Mouse (Mus musculus) liver, embryonic 15.5 days (tissue): ENCODE measurements at regions not wholly inside any gene's neighbourhood (a gene's known extent, or its start where the extent isn't known, plus 50 kb on each side); places are given as distances from the start of the nearest gene placed in this dataset.

ENCODE experiments used
- ATAC-seq: fragments of 200-750 bp; cut with Nextera tagmentation; 2 replicates; pipeline ENCODE4 v1.8.0; 2017; ENCODE audit warnings: moderate number of reproducible peaks, mild to moderate bottlenecking, moderate library complexity; ENCODE audit not compliant: insufficient read depth
- H3K27ac ChIP-seq: fragments of 300-500 bp; sonication (generic); replicated peaks from 2 replicates; pipeline ENCODE4 v1.5.1; 2015; ENCODE audit warnings: mild to moderate bottlenecking, inconsistent platforms
- H3K27me3 ChIP-seq: fragments of 300-500 bp; sonication (generic); 2 replicates; pipeline ENCODE4 v1.6.1; 2015; ENCODE audit warnings: mild to moderate bottlenecking, inconsistent platforms
- H3K36me3 ChIP-seq: fragments of 300-500 bp; sonication (generic); replicated peaks from 2 replicates; pipeline ENCODE4 v1.6.1; 2015; ENCODE audit warnings: moderate library complexity, mild to moderate bottlenecking, inconsistent platforms
- H3K4me1 ChIP-seq: fragments of 300-500 bp; sonication (generic); replicated peaks from 2 replicates; pipeline ENCODE4 v1.6.1; 2015; ENCODE audit warnings: inconsistent platforms
- H3K4me2 ChIP-seq: fragments of 300-500 bp; sonication (generic); 2 replicates; pipeline ENCODE4 v1.6.1; 2015; ENCODE audit warnings: moderate library complexity, mild to moderate bottlenecking, inconsistent platforms
- H3K4me3 ChIP-seq: fragments of 300-500 bp; sonication (generic); replicated peaks from 2 replicates; pipeline ENCODE4 v1.5.1; 2015; ENCODE audit warnings: mild to moderate bottlenecking, inconsistent platforms
- H3K9ac ChIP-seq: fragments of 300-500 bp; sonication (generic); 2 replicates; pipeline ENCODE4 v1.6.1; 2015; ENCODE audit warnings: moderate library complexity, mild to moderate bottlenecking, inconsistent platforms
- H3K9me3 ChIP-seq: fragments of 300-500 bp; sonication (generic); replicated peaks from 2 replicates; pipeline ENCODE4 v1.6.1; 2016; ENCODE audit warnings: inconsistent platforms
- WGBS: fragments of 180-500 bp; shearing (Covaris S2); methylation state at CpG from one replicate; pipeline ENCODE4 v1.1.7; 2015; ENCODE audit warnings: mixed read lengths; ENCODE audit not compliant: insufficient replicate concordance; 5-methylcytosine and 5-hydroxymethylcytosine counted together

- no peak overlapping the region for H3K4me3 ChIP-seq
- no peaks in the 10 kb centered on the region for H3K9me3 ChIP-seq
- WGBS, result 53% methylated on average over 4 of the region's 4 CpGs
- H3K4me1 ChIP-seq, result peaks cover 3% of the 10 kb centered on the region; the same call in 1 of the 2 replicates
- H3K4me2 ChIP-seq, result no peak overlapping the region
- no peak overlapping the region for H3K9ac ChIP-seq
- no peak overlapping the region for H3K27ac ChIP-seq
- ATAC-seq, result no peak
- H3K36me3 ChIP-seq, result no peaks in the 10 kb centered on the region
- H3K27me3 ChIP-seq, result no peaks in the 10 kb centered on the region
Observed at GRCm38 (mm10) chr14:105431584-105431983, 173.2 kb downstream of the Ndfip2 start.

DNA sequence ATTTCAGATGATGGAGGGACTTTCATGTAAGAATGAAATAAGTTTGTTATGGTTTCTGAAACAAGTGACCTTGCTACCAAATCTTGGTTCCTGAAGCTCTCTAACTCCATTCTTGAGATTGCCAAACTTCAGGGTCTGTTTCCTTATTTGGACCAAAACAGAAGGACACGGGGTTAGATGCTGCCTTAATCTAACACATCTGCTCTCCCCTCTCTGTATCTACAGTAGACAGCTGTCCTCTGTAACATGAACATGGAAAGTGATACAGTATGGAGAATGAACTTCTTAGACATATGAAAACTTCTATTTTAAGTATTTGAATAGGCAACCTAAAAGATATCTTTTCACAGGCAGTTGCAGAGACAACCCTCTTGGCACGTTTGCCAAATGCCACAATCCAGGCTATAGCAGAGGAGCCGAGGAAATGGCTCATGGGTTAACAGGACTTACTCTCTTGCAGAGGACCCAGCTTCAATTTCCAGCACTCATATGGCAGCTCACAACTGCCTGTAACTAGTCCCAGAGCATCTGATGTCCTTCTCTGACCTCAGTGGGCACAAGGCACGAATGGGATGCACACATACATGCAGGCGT, 171.4 kb downstream of the Ndfip2 start:
- WGBS, result 33% methylated on average over 5 of the region's 5 CpGs
- ATAC-seq, result no peak
- H3K4me2 ChIP-seq, result no peak overlapping the region
- H3K36me3 ChIP-seq, result no peaks in the 10 kb centered on the region
- no peak overlapping the region for H3K4me3 ChIP-seq
- no peak overlapping the region for H3K27ac ChIP-seq
- peaks cover 3% of the 10 kb centered on the region; the same call in 1 of the 2 replicates for H3K4me1 ChIP-seq
- no peaks in the 10 kb centered on the region for H3K27me3 ChIP-seq
- H3K9ac ChIP-seq, result no peak overlapping the region
- no peaks in the 10 kb centered on the region for H3K9me3 ChIP-seq

- peaks cover 1% of the 10 kb centered on the region; the same call in 1 of the 2 replicates for H3K4me1 ChIP-seq
- no peaks in the 10 kb centered on the region for H3K9me3 ChIP-seq
- H3K36me3 ChIP-seq, result no peaks in the 10 kb centered on the region
- peak overlapping the region; percentile 38 for H3K4me2 ChIP-seq
- no peak overlapping the region for H3K4me3 ChIP-seq
- no peaks in the 10 kb centered on the region for H3K27me3 ChIP-seq
- no peak overlapping the region for H3K27ac ChIP-seq
- no peak for ATAC-seq
- H3K9ac ChIP-seq, result no peak overlapping the region
- 31% methylated on average over 17 of the region's 17 CpGs for WGBS
Observed at GRCm38 (mm10) chr14:105427474-105427901, 169.1 kb downstream of the Ndfip2 start.

DNA sequence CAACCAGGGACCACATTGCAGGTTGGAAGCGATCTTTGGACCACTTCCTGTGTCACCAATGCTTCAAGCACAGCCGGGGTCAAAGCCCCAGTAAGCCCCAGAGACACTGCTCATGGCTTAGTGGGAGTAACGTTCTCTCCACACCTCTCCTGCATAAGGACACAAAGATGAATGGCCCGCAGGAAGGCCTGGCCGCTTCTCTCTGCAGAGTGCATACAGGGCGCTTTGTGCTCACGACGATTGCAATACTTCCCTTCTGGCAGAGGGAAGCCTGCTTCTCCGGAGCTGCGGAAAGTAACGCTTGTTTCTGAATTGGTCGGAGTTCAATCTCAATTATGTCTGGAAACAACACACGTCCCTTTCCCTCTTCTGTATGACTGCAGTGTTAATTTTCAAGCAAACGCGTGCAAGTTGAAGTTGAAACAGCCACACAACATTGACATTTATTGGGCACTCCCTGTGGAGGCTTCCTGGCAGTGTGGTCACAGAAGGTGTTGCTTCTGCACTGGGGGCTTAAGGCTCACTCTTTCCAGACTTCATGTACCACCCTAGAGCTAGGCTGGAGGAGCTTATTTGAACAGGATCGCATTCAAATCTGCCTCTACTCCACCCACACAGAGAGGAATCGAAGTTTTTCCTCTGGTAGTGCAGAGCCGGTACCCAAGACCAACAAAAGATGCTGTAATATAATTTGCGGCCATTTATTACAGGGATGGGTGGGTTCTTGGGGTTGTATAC, 168.4 kb downstream of the Ndfip2 start:
- Histone ChIP-seq H3K9me3 (no peaks in the 10 kb centered on the region), H3K27me3 (no peaks in the 10 kb centered on the region), H3K4me2 (no peak overlapping the region), H3K9ac (no peak overlapping the region), H3K4me3 (no peak overlapping the region), H3K27ac (no peak overlapping the region), H3K36me3 (no peaks in the 10 kb centered on the region), H3K4me1 (no peaks in the 10 kb centered on the region)
- WGBS, result 53% methylated on average over 19 of the region's 19 CpGs
- no peak for ATAC-seq

GRCm38 (mm10) chr14:105417967-105418366, 159.6 kb downstream of the Ndfip2 start:
- no peaks in the 10 kb centered on the region for H3K4me1 ChIP-seq
- no peak overlapping the region for H3K4me2 ChIP-seq
- no peak overlapping the region for H3K9ac ChIP-seq
- H3K27me3 ChIP-seq, result no peaks in the 10 kb centered on the region
- 54% methylated on average over 4 of the region's 4 CpGs for WGBS
- H3K4me3 ChIP-seq, result no peak overlapping the region
- no peak for ATAC-seq
- no peaks in the 10 kb centered on the region for H3K9me3 ChIP-seq
- H3K36me3 ChIP-seq, result no peaks in the 10 kb centered on the region
- no peak overlapping the region for H3K27ac ChIP-seq

GRCm38 (mm10) chr14:105417458-105417960, 159.1 kb downstream of the Ndfip2 start:
- no peak overlapping the region for H3K9ac ChIP-seq
- H3K36me3 ChIP-seq, result no peaks in the 10 kb centered on the region
- H3K4me1 ChIP-seq, result no peaks in the 10 kb centered on the region
- no peaks in the 10 kb centered on the region for H3K27me3 ChIP-seq
- H3K9me3 ChIP-seq, result no peaks in the 10 kb centered on the region
- H3K4me2 ChIP-seq, result no peak overlapping the region
- no peak overlapping the region for H3K4me3 ChIP-seq
- no peak overlapping the region for H3K27ac ChIP-seq
- ATAC-seq, result no peak
- WGBS, result 75% methylated on average over 8 of the region's 8 CpGs

DNA sequence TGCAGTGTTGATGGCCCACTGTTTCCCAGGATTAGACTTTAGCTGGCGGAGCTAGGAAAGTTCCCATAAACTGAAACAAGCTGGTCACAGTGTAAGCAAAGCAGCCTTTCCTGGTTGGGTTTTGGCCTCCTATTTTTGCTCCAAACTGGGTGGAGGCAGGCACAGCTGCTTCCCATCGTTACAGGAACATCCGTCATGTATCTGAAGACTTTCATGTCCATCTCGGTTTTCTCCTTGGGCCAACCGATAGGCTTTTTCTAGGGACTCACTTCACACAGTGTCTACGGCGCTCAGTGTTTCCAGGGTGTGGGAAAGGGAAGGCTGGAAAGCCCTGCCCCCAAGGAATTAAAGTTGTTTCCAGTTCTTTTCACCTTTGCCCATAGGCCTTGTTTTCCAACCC, 158.6 kb downstream of the Ndfip2 start:
- Histone ChIP-seq H3K27me3 (no peaks in the 10 kb centered on the region), H3K4me1 (no peaks in the 10 kb centered on the region), H3K27ac (no peak overlapping the region), H3K9me3 (no peaks in the 10 kb centered on the region), H3K4me3 (no peak overlapping the region), H3K36me3 (no peaks in the 10 kb centered on the region), H3K9ac (no peak overlapping the region), H3K4me2 (no peak overlapping the region)
- ATAC-seq, result no peak
- 68% methylated on average over 7 of the region's 7 CpGs for WGBS

DNA sequence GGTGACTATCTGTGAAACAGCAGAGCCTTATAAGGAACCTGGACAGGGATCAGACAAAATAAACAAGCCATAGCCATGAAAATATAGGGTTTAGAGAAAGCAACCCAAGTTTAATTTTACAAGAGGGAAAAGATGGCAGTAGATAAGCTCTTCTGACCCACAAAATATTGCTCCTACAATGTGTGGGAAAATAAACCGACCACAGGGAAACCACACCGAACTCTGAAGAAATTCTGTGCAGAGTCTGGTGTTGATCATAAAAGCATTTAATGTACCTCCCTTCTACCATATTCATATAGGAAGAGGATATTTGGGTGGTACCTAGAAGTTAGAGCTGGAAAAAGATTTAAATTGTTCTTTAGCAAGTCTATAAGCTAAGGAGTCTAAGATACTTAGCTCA, 146.3 kb downstream of the Ndfip2 start:
- H3K36me3 ChIP-seq, result no peaks in the 10 kb centered on the region
- no peak overlapping the region for H3K4me3 ChIP-seq
- H3K27me3 ChIP-seq, result no peaks in the 10 kb centered on the region
- 50% methylated on average over 2 of the region's 2 CpGs for WGBS
- no peak overlapping the region for H3K9ac ChIP-seq
- no peak overlapping the region for H3K4me2 ChIP-seq
- ATAC-seq, result no peak
- H3K9me3 ChIP-seq, result no peaks in the 10 kb centered on the region
- H3K27ac ChIP-seq, result no peak overlapping the region
- H3K4me1 ChIP-seq, result no peaks in the 10 kb centered on the region

- Histone ChIP-seq H3K9ac (no peak overlapping the region), H3K4me1 (no peaks in the 10 kb centered on the region), H3K36me3 (no peaks in the 10 kb centered on the region), H3K9me3 (no peaks in the 10 kb centered on the region), H3K27ac (no peak overlapping the region), H3K4me3 (no peak overlapping the region), H3K27me3 (no peaks in the 10 kb centered on the region), H3K4me2 (no peak overlapping the region)
- no peak for ATAC-seq
- WGBS, result 75% methylated on average over 6 of the region's 6 CpGs
Observed at GRCm38 (mm10) chr14:105404241-105404640, 145.9 kb downstream of the Ndfip2 start.

GRCm38 (mm10) chr14:105403256-105403655, 144.9 kb downstream of the Ndfip2 start:
- Histone ChIP-seq H3K4me2 (no peak overlapping the region), H3K36me3 (no peaks in the 10 kb centered on the region), H3K4me1 (no peaks in the 10 kb centered on the region), H3K9ac (no peak overlapping the region), H3K27me3 (no peaks in the 10 kb centered on the region), H3K9me3 (no peaks in the 10 kb centered on the region), H3K27ac (no peak overlapping the region), H3K4me3 (no peak overlapping the region)
- 68% methylated on average over 9 of the region's 9 CpGs for WGBS
- no peak for ATAC-seq

DNA sequence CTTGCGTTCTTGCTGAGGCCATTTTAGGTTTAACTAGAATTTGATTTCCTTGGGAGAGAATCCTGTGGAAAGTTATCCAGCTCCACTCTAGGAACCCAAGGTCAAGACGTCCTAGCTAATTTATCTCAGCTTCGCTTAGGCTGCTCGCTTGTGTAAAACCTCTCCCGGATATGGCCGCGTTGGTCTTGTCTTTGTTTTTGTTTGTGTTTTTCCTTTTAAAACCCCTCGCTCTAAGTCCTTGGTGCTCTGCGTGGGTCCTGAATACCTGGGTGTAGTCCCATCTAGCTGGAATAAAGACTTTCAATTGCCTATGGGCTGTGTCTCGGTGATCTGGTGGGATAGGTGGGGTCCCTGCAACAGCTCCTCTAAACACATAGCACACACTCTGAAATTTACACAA, 144.2 kb downstream of the Ndfip2 start:
- H3K27me3 ChIP-seq, result no peaks in the 10 kb centered on the region
- ATAC-seq, result no peak
- no peak overlapping the region for H3K4me2 ChIP-seq
- no peak overlapping the region for H3K4me3 ChIP-seq
- H3K4me1 ChIP-seq, result no peaks in the 10 kb centered on the region
- no peak overlapping the region for H3K9ac ChIP-seq
- H3K9me3 ChIP-seq, result no peaks in the 10 kb centered on the region
- H3K27ac ChIP-seq, result no peak overlapping the region
- WGBS, result 84% methylated on average over 10 of the region's 10 CpGs
- H3K36me3 ChIP-seq, result no peaks in the 10 kb centered on the region
